Mouse (Mus musculus) lung, adult 2 months (tissue): ENCODE results near the gene Fam213b.

Experiments used
- CTCF ChIP-seq: fragments of 200-500 bp; IDR thresholded peaks from 2 replicates; pipeline ENCODE4 v1.5.1; 2011; ENCODE audit warnings: mild to moderate bottlenecking, low read length, control low read depth; ENCODE audit not compliant: insufficient read depth
- POLR2A ChIP-seq: fragments of 200-500 bp; IDR thresholded peaks from 2 replicates; pipeline ENCODE4 v1.6.1; 2011; ENCODE audit warnings: low read depth, mild to moderate bottlenecking, control low read depth, low read length, borderline replicate concordance; ENCODE audit errors: extremely low read depth

- TF ChIP-seq POLR2A: no peak
- TF ChIP-seq CTCF: no peak
These were observed 33.8 kb downstream of the Fam213b start for GRCm38 (mm10) chr4:154864961-154865760.
